Mouse (Mus musculus): Measurements from ENCODE around the gene Katnbl1.

DNA sequence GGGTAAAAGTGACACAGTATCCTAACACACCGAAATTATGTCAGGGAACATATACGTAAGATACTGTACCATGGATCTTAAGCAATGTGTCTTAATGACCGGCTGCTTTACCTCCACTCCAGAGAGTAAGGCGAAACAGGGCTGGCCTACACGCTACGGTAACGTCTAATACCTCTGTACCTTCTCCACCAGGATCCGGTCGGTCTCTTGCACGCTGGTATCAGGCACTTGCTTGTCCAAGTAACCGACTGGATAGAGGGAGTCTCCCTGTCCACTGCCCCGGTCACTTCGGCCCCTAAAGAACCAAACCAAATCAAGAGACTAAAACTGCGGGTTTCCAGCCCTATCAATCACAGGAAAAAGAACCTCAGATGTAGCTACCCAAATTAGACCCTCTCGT lies 11.8 kb upstream of the Katnbl1 start:
- no peak for TF ChIP-seq CTCF (IDR thresholded peaks at IDR 0.05; ENCODE audit: borderline replicate concordance, insufficient read depth, low read length)
- TF ChIP-seq POLR2A (IDR thresholded peaks at IDR 0.05; ENCODE audit: low read depth, low read length), result no peak
